Mouse (Mus musculus): ENCODE measurements around the gene Pxk. TPM values are rescaled to one million over a fixed set of nuclear protein-coding genes. Genes with fewer than 3 reads are reported as not detected.

Pxk gene
- polyA plus RNA-seq, 1 experiment from 2014 or later, result 85.0 TPM

DNA sequence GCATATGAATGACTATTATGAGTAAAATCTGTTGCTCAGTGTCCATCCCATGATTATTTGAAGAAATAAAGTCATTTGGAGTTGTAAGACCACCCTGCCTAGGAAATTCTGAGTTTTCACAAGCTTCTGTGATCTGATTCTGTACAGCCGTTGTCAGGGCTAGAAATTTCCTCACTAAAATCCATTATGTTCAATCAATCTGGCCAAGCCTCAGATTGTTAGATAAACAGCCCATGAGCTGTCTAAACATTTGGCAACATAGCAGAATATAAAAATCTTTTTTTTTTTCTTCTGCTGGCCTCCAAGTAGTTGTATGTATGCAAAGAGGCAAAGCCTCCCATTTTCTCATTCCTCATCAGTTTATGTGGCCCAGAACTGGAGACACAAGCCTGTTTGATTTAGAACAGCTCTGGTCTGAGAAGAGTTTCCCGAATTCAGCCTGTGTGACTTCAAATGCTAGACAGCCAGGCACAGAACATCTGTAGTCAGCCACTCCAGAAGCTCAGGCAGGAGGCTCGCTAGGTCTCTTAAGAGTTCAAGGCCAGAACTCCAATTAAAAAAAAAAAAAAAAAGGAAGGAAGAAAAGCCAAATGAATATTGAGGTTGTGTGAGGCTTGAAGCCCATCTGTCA is 3.0 kb upstream of the Pxk start:
- Histone ChIP-seq H3K4me1 (ENCODE audit: control insufficient read depth, insufficient read depth, low read length) (peaks cover 10% of the 10 kb centered on the region), H3K9me3 (ENCODE audit: control insufficient read depth, low read length) (no peaks in the 10 kb centered on the region), H3K4me3 (ENCODE audit: low read depth, low read length) (no peak overlapping the region), H3K27ac (ENCODE audit: low read depth, low read length) (no peak overlapping the region), H3K36me3 (ENCODE audit: control insufficient read depth, insufficient read depth, low read length) (peaks cover 7% of the 10 kb centered on the region), H3K27me3 (ENCODE audit: control insufficient read depth, insufficient read depth, low read length) (no peaks in the 10 kb centered on the region), H3K4me2 (ENCODE audit: low read depth, low read length) (no peak overlapping the region), H3K9ac (replicated peaks; ENCODE audit: low read depth, low read length) (no peak overlapping the region; the same call in 1 of the 2 replicates)
- no peak for ATAC-seq (ENCODE audit: low read depth)
- WGBS, result 74% methylated on average over 3 of the region's 3 CpGs

DNA sequence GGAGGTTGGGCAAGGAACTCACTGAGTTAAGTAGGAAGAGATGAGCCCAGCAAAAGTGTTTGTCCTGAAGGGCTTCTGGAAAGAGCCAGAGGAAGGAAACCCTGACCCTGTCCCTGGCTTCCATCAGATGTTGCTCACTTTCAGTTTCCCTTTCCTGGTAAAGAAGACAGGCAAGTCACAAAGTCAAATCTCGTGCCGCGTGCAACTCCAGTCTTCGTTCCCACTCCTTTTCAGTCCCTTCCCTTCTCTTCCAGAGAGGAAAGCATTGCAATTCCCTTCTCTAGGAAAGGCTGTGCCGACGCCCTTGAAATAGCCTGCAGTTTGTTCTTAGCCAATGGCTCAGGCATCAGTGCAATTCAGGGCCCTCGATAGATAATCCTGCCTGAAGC is 2.5 kb upstream of the Pxk start:
- no peak for ATAC-seq (ENCODE audit: low read depth)
- H3K27ac ChIP-seq (ENCODE audit: low read depth, low read length), result no peak overlapping the region
- H3K4me1 ChIP-seq (ENCODE audit: control insufficient read depth, insufficient read depth, low read length), result peaks cover 10% of the 10 kb centered on the region
- H3K36me3 ChIP-seq (ENCODE audit: control insufficient read depth, insufficient read depth, low read length), result peaks cover 3% of the 10 kb centered on the region; the same call in 1 of the 2 replicates
- H3K4me2 ChIP-seq (ENCODE audit: low read depth, low read length), result no peak overlapping the region
- no peak overlapping the region for H3K4me3 ChIP-seq (ENCODE audit: low read depth, low read length)
- 71% methylated on average over 7 of the region's 7 CpGs for WGBS
- H3K27me3 ChIP-seq (ENCODE audit: control insufficient read depth, insufficient read depth, low read length), result no peaks in the 10 kb centered on the region
- no peak overlapping the region; the same call in 1 of the 2 replicates for H3K9ac ChIP-seq (replicated peaks; ENCODE audit: low read depth, low read length)
- no peaks in the 10 kb centered on the region for H3K9me3 ChIP-seq (ENCODE audit: control insufficient read depth, low read length)

DNA sequence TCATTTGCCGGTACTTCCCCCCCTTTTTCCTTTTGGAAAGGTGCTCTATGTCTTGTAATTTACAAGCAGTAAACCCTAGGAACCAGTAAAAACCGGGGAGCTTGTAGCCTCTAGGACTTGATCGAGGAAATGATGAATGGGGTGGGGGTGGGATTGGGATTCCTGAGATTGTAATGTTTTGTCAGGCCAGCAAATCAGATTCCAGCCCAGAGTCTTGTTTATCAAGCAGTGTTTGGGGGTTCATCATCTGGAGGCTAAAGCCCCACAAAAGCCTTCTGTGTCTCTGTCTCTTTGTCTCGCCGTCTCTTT is 630 bp downstream of the Pxk start:
- Histone ChIP-seq H3K27me3 (ENCODE audit: control insufficient read depth, insufficient read depth, low read length) (no peaks in the 10 kb centered on the region), H3K4me1 (ENCODE audit: control insufficient read depth, insufficient read depth, low read length) (peaks cover 16% of the 10 kb centered on the region), H3K9me3 (ENCODE audit: control insufficient read depth, low read length) (no peaks in the 10 kb centered on the region), H3K27ac (ENCODE audit: low read depth, low read length) (peak overlapping the region; percentile 82), H3K9ac (replicated peaks; ENCODE audit: low read depth, low read length) (peak overlapping the region; percentile 92), H3K36me3 (ENCODE audit: control insufficient read depth, insufficient read depth, low read length) (no peaks in the 10 kb centered on the region), H3K4me3 (ENCODE audit: low read depth, low read length) (peak overlapping the region; percentile 93), H3K4me2 (ENCODE audit: low read depth, low read length) (peak overlapping the region; percentile 72)
- 3% methylated on average over 5 of the region's 5 CpGs for WGBS
- ATAC-seq (ENCODE audit: low read depth), result no peak; the same call in 1 of the 2 replicates

DNA sequence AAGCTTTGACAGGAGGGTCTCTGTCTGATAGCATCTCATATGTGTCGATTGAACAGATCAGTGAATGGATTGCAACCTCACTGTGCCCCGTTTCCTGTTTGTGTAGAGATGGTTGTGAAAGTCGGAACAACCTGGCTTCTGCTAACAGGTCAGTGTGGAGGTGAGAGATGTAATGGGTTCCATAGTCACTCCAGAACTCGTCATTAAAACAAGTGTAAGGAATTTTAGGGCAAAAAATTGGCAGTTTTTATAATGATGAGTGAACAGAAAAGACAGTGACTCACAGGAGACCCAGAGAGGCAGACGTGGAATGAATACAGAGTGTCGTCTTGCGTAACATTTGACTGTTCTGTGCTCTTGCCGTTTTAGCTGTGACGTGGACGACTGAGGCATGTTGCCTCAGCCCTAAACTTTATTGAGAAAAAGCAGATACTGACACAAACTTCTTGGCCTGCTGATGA is 1.6 kb downstream of the Pxk start:
- no peak overlapping the region for H3K27ac ChIP-seq (ENCODE audit: low read depth, low read length)
- peaks cover 16% of the 10 kb centered on the region for H3K4me1 ChIP-seq (ENCODE audit: control insufficient read depth, insufficient read depth, low read length)
- peak overlapping the region; percentile 93 for H3K4me3 ChIP-seq (ENCODE audit: low read depth, low read length)
- peak overlapping the region; percentile 72 for H3K4me2 ChIP-seq (ENCODE audit: low read depth, low read length)
- no peaks in the 10 kb centered on the region for H3K9me3 ChIP-seq (ENCODE audit: control insufficient read depth, low read length)
- no peaks in the 10 kb centered on the region for H3K27me3 ChIP-seq (ENCODE audit: control insufficient read depth, insufficient read depth, low read length)
- 68% methylated on average over 10 of the region's 10 CpGs for WGBS
- no peaks in the 10 kb centered on the region for H3K36me3 ChIP-seq (ENCODE audit: control insufficient read depth, insufficient read depth, low read length)
- no peak overlapping the region for H3K9ac ChIP-seq (replicated peaks; ENCODE audit: low read depth, low read length)
- no peak for ATAC-seq (ENCODE audit: low read depth)

DNA sequence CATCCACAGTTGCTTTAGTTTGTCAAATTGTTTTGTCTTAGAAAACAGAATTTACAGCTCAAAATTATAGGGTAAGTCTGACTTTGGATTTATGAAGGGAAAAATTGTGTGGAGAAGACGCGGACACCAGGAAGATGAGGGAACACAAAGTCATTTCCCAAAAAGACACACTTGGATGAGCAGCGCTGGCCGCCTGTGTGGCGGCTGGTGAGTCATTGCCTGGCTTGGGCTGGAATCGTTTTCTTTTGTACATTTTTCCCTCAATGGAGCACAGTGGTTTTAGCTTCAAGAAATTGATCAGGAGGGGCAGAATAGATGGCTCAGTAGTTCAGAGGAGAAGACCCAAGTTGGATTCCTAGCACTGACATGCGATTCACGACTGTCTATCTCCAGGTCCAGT is 3.9 kb downstream of the Pxk start:
- no peaks in the 10 kb centered on the region for H3K9me3 ChIP-seq (ENCODE audit: control insufficient read depth, low read length)
- no peaks in the 10 kb centered on the region for H3K36me3 ChIP-seq (ENCODE audit: control insufficient read depth, insufficient read depth, low read length)
- no peak overlapping the region for H3K9ac ChIP-seq (replicated peaks; ENCODE audit: low read depth, low read length)
- no peaks in the 10 kb centered on the region for H3K27me3 ChIP-seq (ENCODE audit: control insufficient read depth, insufficient read depth, low read length)
- no peak overlapping the region for H3K27ac ChIP-seq (ENCODE audit: low read depth, low read length)
- no peak for ATAC-seq (ENCODE audit: low read depth)
- WGBS, result 75% methylated on average over 8 of the region's 8 CpGs
- H3K4me3 ChIP-seq (ENCODE audit: low read depth, low read length), result no peak overlapping the region
- peaks cover 16% of the 10 kb centered on the region for H3K4me1 ChIP-seq (ENCODE audit: control insufficient read depth, insufficient read depth, low read length)
- H3K4me2 ChIP-seq (ENCODE audit: low read depth, low read length), result no peak overlapping the region

DNA sequence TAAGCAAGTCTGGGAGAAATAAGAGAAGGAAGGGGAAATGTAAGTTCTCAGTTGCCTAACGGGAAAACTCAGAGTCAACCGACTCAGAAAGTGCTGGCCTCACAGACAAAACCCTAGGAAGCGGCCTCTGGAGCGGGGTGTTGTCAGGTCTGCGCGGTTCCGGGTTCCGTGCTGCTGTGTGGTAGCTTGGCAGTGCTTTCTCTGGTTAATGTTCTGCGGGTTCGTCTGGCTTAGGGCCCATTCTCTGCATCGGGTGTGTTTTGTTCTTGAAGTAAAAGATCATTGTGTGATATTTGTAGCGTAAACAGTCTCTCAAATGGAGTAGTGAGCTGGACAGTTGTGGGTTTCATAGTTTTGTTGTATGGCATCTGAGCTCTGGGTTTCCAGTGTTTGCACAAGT is 4.7 kb downstream of the Pxk start:
- Histone ChIP-seq H3K9ac (replicated peaks; ENCODE audit: low read depth, low read length) (no peak overlapping the region), H3K9me3 (ENCODE audit: control insufficient read depth, low read length) (no peaks in the 10 kb centered on the region), H3K27ac (ENCODE audit: low read depth, low read length) (no peak overlapping the region), H3K4me2 (ENCODE audit: low read depth, low read length) (no peak overlapping the region), H3K27me3 (ENCODE audit: control insufficient read depth, insufficient read depth, low read length) (no peaks in the 10 kb centered on the region), H3K36me3 (ENCODE audit: control insufficient read depth, insufficient read depth, low read length) (no peaks in the 10 kb centered on the region), H3K4me1 (ENCODE audit: control insufficient read depth, insufficient read depth, low read length) (peaks cover 15% of the 10 kb centered on the region), H3K4me3 (ENCODE audit: low read depth, low read length) (no peak overlapping the region)
- 76% methylated on average over 12 of the region's 12 CpGs for WGBS
- ATAC-seq (ENCODE audit: low read depth), result no peak

DNA sequence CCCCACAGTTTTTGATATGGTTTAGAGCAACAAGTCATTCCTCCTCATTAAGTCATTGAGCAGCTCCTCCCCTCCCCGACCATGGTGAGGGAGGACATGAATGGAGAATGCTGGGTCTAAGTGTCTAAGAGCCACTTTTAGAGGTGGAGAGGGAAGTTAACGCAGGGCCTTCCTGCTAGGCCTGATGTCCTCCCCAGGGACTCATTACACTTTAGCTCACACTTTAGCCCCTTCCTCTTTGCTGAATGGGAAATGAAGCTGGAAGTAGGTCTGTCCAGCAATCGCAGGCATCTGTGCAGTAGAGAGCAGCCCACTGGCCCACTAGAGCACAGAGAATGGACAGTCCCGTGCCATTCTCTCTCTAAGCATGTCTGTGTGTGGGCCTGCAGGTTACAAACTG is 10.0 kb downstream of the Pxk start:
- Histone ChIP-seq H3K4me2 (ENCODE audit: low read depth, low read length) (no peak overlapping the region), H3K9ac (replicated peaks; ENCODE audit: low read depth, low read length) (no peak overlapping the region), H3K27ac (ENCODE audit: low read depth, low read length) (no peak overlapping the region), H3K9me3 (ENCODE audit: control insufficient read depth, low read length) (no peaks in the 10 kb centered on the region), H3K4me1 (ENCODE audit: control insufficient read depth, insufficient read depth, low read length) (peaks cover 3% of the 10 kb centered on the region; the same call in 1 of the 2 replicates), H3K4me3 (ENCODE audit: low read depth, low read length) (no peak overlapping the region), H3K36me3 (ENCODE audit: control insufficient read depth, insufficient read depth, low read length) (no peaks in the 10 kb centered on the region), H3K27me3 (ENCODE audit: control insufficient read depth, insufficient read depth, low read length) (no peaks in the 10 kb centered on the region)
- no peak for ATAC-seq (ENCODE audit: low read depth)
- 65% methylated on average over 4 of the region's 4 CpGs for WGBS

DNA sequence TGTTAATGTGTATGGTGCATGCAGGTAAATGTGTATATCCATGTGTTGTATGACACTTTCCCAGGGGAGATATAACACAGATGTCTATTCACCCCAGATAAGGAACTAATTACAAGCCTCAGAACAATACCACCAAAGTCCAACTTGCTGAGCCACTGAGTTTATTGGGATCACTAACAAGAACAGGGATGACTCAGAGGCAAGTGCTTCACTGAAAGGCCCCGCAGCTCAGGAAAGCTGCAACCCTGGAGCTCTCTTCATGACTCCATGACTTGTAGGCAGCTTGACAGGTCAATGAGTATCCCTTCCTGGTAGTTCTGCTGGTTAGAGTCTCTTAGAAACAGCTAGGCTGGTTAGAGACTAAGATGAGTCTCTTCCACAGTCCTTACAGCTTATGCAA is 11.0 kb downstream of the Pxk start:
- no peak overlapping the region for H3K4me2 ChIP-seq (ENCODE audit: low read depth, low read length)

DNA sequence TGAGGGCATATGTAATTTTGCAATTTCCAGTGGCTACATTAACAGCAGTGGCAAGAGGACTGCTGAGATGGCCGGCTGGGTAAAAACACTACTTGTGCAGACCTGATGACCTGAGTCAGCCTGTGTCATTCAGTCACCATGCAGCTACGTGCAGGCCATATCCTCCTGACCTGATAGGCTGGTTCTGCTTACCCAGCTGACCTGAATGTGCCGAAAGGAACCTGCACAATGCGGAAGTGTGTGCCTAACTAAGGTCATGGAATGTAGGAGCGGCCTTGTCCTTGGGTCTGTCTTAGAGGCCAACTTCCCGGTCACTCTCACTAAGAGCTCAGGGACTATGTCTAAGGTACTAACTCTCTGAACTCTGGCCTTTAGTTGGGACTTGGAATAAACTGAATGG is 13.5 kb downstream of the Pxk start:
- Histone ChIP-seq H3K36me3 (ENCODE audit: control insufficient read depth, insufficient read depth, low read length) (no peaks in the 10 kb centered on the region), H3K9me3 (ENCODE audit: control insufficient read depth, low read length) (no peaks in the 10 kb centered on the region), H3K4me3 (ENCODE audit: low read depth, low read length) (no peak overlapping the region), H3K9ac (replicated peaks; ENCODE audit: low read depth, low read length) (no peak overlapping the region), H3K27ac (ENCODE audit: low read depth, low read length) (no peak overlapping the region), H3K4me1 (ENCODE audit: control insufficient read depth, insufficient read depth, low read length) (no peaks in the 10 kb centered on the region), H3K27me3 (ENCODE audit: control insufficient read depth, insufficient read depth, low read length) (no peaks in the 10 kb centered on the region), H3K4me2 (ENCODE audit: low read depth, low read length) (no peak overlapping the region)
- 85% methylated on average over 6 of the region's 6 CpGs for WGBS
- ATAC-seq (ENCODE audit: low read depth), result no peak

More for the DNA sequence above, 11.0 kb downstream of the Pxk start:
- Histone ChIP-seq H3K27me3 (ENCODE audit: control insufficient read depth, insufficient read depth, low read length) (no peaks in the 10 kb centered on the region), H3K36me3 (ENCODE audit: control insufficient read depth, insufficient read depth, low read length) (no peaks in the 10 kb centered on the region), H3K9ac (replicated peaks; ENCODE audit: low read depth, low read length) (no peak overlapping the region), H3K4me1 (ENCODE audit: control insufficient read depth, insufficient read depth, low read length) (no peaks in the 10 kb centered on the region), H3K27ac (ENCODE audit: low read depth, low read length) (no peak overlapping the region), H3K4me3 (ENCODE audit: low read depth, low read length) (no peak overlapping the region), H3K9me3 (ENCODE audit: control insufficient read depth, low read length) (no peaks in the 10 kb centered on the region)
- no peak for ATAC-seq (ENCODE audit: low read depth)
- 83% methylated on average over 1 of the region's 1 CpGs for WGBS
